Mouse (Mus musculus) C2C12 (cell line): ENCODE data around the gene Hephl1.

Source experiments
- CEBPB ChIP-seq: IDR thresholded peaks from one replicate; pipeline ENCODE4 v1.6.1; 2011; ENCODE audit warnings: low read depth, mild to moderate bottlenecking, control low read depth, moderate library complexity
- CTCF ChIP-seq: IDR thresholded peaks from one replicate; pipeline ENCODE4 v1.5.1; 2011; ENCODE audit not compliant: control insufficient read depth, insufficient read depth, insufficient read length
- FOSL1 ChIP-seq: IDR thresholded peaks from one replicate; pipeline ENCODE4 v1.8.0; 2011; ENCODE audit warnings: mild to moderate bottlenecking, low read length; ENCODE audit not compliant: poor library complexity, insufficient read depth, severe bottlenecking
- MAX ChIP-seq: IDR thresholded peaks from one replicate; pipeline ENCODE4 v1.6.1; 2011; ENCODE audit warnings: mild to moderate bottlenecking, control low read depth
- MYOD1 ChIP-seq: IDR thresholded peaks from one replicate; pipeline ENCODE4 v1.6.1; 2011; ENCODE audit warnings: low read depth; ENCODE audit not compliant: control insufficient read depth, insufficient read length
- MYOG ChIP-seq: IDR thresholded peaks from one replicate; pipeline ENCODE4 v1.6.1; 2011; ENCODE audit not compliant: control insufficient read depth, insufficient read length; ENCODE audit errors: extremely low read depth
- USF1 ChIP-seq: IDR thresholded peaks from one replicate; pipeline ENCODE4 v1.6.1; 2011; ENCODE audit warnings: low read depth, mild to moderate bottlenecking, control low read depth, moderate library complexity

- TF ChIP-seq CTCF (no peak), MYOD1 (no peak), USF1 (no peak), MAX (no peak), MYOG (no peak), FOSL1 (no peak), CEBPB (peak; percentile 57)
Observed at GRCm38 (mm10) chr9:15101531-15102161, 10.3 kb downstream of the Hephl1 start.
